Comparison of ENCODE assay signal across 8 mouse cellular contexts in the genomic region with DNA sequence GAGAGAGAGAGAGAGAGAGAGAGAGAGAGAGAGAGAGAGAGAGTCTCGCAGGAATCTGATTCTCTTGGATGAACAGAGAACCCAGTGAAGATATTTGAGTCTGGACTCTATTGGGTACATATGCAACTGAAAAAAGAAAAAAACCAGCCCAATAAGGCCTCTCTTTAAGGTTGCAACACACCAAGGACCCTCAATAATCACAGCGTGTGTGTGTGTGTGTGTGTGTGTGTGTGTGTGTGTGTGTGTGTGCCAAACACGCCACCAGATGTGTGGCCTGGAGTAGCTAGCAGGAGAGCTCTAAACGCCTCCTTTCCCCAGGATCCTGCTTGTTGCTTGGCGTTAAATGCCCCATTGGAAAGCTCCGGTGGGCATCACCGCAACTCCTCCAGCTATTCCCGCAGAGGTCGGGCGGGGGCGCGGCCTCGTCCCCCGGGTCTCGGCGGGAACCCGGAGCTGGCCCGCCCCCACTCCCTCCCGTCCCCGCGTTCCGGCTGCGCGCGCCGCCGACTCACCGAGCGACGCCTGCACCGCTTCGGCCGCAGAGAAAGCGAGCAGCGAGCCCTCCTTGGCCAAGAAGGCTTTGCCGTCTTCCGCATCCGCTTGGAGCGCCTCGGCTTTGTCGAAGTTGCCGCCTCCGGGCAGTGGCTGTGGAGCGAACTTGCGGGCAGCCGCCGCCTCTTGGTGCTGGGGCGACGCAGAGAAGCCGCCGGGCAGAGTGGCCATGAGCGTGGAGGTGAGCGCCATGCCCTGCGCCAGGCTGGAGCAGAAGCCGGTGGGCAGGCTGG. TPM values are rescaled to one million over a fixed set of nuclear protein-coding genes. Genes with fewer than 3 reads are reported as not detected.
A peak's percentile ranks its signal among the peaks of the same experiment; 100 is the strongest.
DNase-seq lines count a peak whose midpoint lies in the region; ATAC-seq and TF ChIP-seq lines count a peak whose summit lies in the region.

No protein-coding gene starts in this region.

- no peak for TF ChIP-seq CTCF in E14TG2a.4 (conservative IDR thresholded peaks at IDR 0.05; ENCODE audit: low read length)
- TF ChIP-seq CTCF in forebrain, postnatal 0 days (IDR thresholded peaks at IDR 0.05; ENCODE audit: low read depth): no peak

- H3K36me3 ChIP-seq in E14TG2a.4 (ENCODE audit: insufficient read depth, low read length): peaks cover 43% of the 10 kb centered on the region
- no peaks in the 10 kb centered on the region for H3K36me3 ChIP-seq in forebrain, postnatal 0 days (ENCODE audit: insufficient read depth)
- no peaks in the 10 kb centered on the region for H3K36me3 ChIP-seq in limb, embryonic 14.5 days (ENCODE audit: control insufficient read depth, insufficient read depth, low read length)
- no peaks in the 10 kb centered on the region for H3K36me3 ChIP-seq in neural tube, embryonic 15.5 days

- peak overlapping the region; percentile 91 for H3K4me3 ChIP-seq in E14TG2a.4 (replicated peaks; ENCODE audit: low read length)
- H3K4me3 ChIP-seq in forebrain, postnatal 0 days (ENCODE audit: low read depth, low read length): peak overlapping the region; percentile 28
- peak overlapping the region; percentile 42 for H3K4me3 ChIP-seq in limb, embryonic 14.5 days (replicated peaks; ENCODE audit: low read length)
- peak overlapping the region; percentile 49 for H3K4me3 ChIP-seq in neural tube, embryonic 15.5 days (replicated peaks)

- no peaks in the 10 kb centered on the region for H3K9me3 ChIP-seq in E14TG2a.4 (ENCODE audit: low read length)
- no peaks in the 10 kb centered on the region for H3K9me3 ChIP-seq in forebrain, postnatal 0 days (ENCODE audit: low read length)
- H3K9me3 ChIP-seq in limb, embryonic 14.5 days (ENCODE audit: control insufficient read depth, low read length): no peaks in the 10 kb centered on the region
- no peaks in the 10 kb centered on the region for H3K9me3 ChIP-seq in neural tube, embryonic 15.5 days (replicated peaks)

- peak; percentile 79 for DNase-seq in 416B (ENCODE audit: low read depth)
- no peak for DNase-seq in forebrain, postnatal 0 days
- DNase-seq in limb, embryonic 14.5 days (ENCODE audit: low spot score): no peak
- no peak for DNase-seq in urinary bladder, postnatal 14 days (ENCODE audit: low spot score)
- no peak for DNase-seq in c-Kit-positive CD71-positive TER-119-positive erythroid progenitor cells, embryonic 14.5 days (ENCODE audit: low spot score)
- no peak for DNase-seq in urinary bladder, postnatal 25 days (ENCODE audit: low spot score)

- no peak for ATAC-seq in forebrain, postnatal 0 days
- no peak for ATAC-seq in limb, embryonic 14.5 days (ENCODE audit: low FRiP score, low read depth)
- ATAC-seq in neural tube, embryonic 15.5 days (ENCODE audit: low FRiP score): peak; percentile 8; the same call in 1 of the 2 replicates

- peaks cover 67% of the 10 kb centered on the region for H3K27me3 ChIP-seq in E14TG2a.4 (ENCODE audit: insufficient read depth, low read length)
- peaks cover 85% of the 10 kb centered on the region for H3K27me3 ChIP-seq in forebrain, postnatal 0 days (ENCODE audit: insufficient read depth, low read length)
- peaks cover 100% of the 10 kb centered on the region for H3K27me3 ChIP-seq in limb, embryonic 14.5 days (ENCODE audit: control insufficient read depth, insufficient read depth, low read length)
- peaks cover 57% of the 10 kb centered on the region for H3K27me3 ChIP-seq in neural tube, embryonic 15.5 days (replicated peaks)

- TF ChIP-seq POLR2A in limb, embryonic 14.5 days (IDR thresholded peaks at IDR 0.05; ENCODE audit: borderline replicate concordance, extremely low read depth, insufficient read depth, insufficient read length): no peak

- WGBS in forebrain, postnatal 0 days: 3% methylated on average over 55 of the region's 55 CpGs
- 1% methylated on average over 53 of the region's 55 CpGs for WGBS in limb, embryonic 14.5 days
- WGBS in neural tube, embryonic 15.5 days: 1% methylated on average over 53 of the region's 55 CpGs

- no peak overlapping the region for H3K27ac ChIP-seq in forebrain, postnatal 0 days (ENCODE audit: low read depth, low read length)
- H3K27ac ChIP-seq in limb, embryonic 14.5 days (replicated peaks; ENCODE audit: low read depth, low read length): no peak overlapping the region
- peak overlapping the region; percentile 62 for H3K27ac ChIP-seq in neural tube, embryonic 15.5 days (replicated peaks)

- H3K4me2 ChIP-seq in forebrain, postnatal 0 days (ENCODE audit: low read depth): peak overlapping the region; percentile 44
- peak overlapping the region; percentile 80 for H3K4me2 ChIP-seq in limb, embryonic 14.5 days (replicated peaks; ENCODE audit: low read depth, low read length, severe bottlenecking)
- peak overlapping the region; percentile 85 for H3K4me2 ChIP-seq in neural tube, embryonic 15.5 days

- no peak overlapping the region for H3K9ac ChIP-seq in forebrain, postnatal 0 days
- H3K9ac ChIP-seq in limb, embryonic 14.5 days (ENCODE audit: low read depth, low read length, severe bottlenecking): peak overlapping the region; percentile 31
- peak overlapping the region; percentile 62 for H3K9ac ChIP-seq in neural tube, embryonic 15.5 days (replicated peaks)

- peaks cover 86% of the 10 kb centered on the region for H3K4me1 ChIP-seq in E14TG2a.4 (replicated peaks; ENCODE audit: low read depth, low read length)
- H3K4me1 ChIP-seq in forebrain, postnatal 0 days (ENCODE audit: insufficient read depth): no peaks in the 10 kb centered on the region
- peaks cover 23% of the 10 kb centered on the region for H3K4me1 ChIP-seq in limb, embryonic 14.5 days (ENCODE audit: control insufficient read depth, insufficient read depth, low read length)
- peaks cover 71% of the 10 kb centered on the region for H3K4me1 ChIP-seq in neural tube, embryonic 15.5 days

RNA-seq across cellular contexts. Expression of a gene that starts 1.1 kb away (rescaled TPM):
- 9.2 and 14.4 TPM in 2 replicates for total RNA-seq in forebrain, postnatal 0 days (2014; rRNA removed)
- polyA plus RNA-seq in forebrain, postnatal 0 days (2015; fragmentation: Nextera tagmentation; extraction: Ambion mirVana): 9.1 and 21.2 TPM in 2 replicates
- 0.21 and 0.24 TPM in 2 replicates for polyA plus RNA-seq in limb, embryonic 14.5 days (2012; rRNA removed)
- polyA plus RNA-seq in limb, embryonic 14.5 days (2014; fragmentation: Nextera tagmentation; extraction: Ambion mirVana): 0.17 and 0.33 TPM in 2 replicates
- polyA plus RNA-seq in neural tube, embryonic 15.5 days (2015; fragmentation: Nextera tagmentation; extraction: Ambion mirVana): 21.7 and 30.5 TPM in 2 replicates

Comparison
In these comparisons a context has a peak if more than half of its experiments do, and no peak if none do; other contexts are left out.
1. H3K4me3 ChIP-seq: peak in every context shown above with its lines; median percentile 91 in E14TG2a.4; 49 in neural tube, embryonic 15.5 days; 42 in limb, embryonic 14.5 days; 28 in forebrain, postnatal 0 days.